Mouse (Mus musculus) limb, embryonic 13.5 days (tissue): ENCODE measurements around the gene Phf11b. TPM values are rescaled to one million over a fixed set of nuclear protein-coding genes. Genes with fewer than 3 reads are reported as not detected.
"Not testable (repeated sequence)": the region's sequence is repeated elsewhere in the genome, so short reads cannot be mapped to it uniquely, and the experiment has no call there.

Source experiments
- ATAC-seq: fragments of 200-750 bp; cut with Nextera tagmentation; 2 replicates; pipeline ENCODE4 v1.8.0; 2017; ENCODE audit warnings: low read depth, moderate number of reproducible peaks, moderate TSS enrichment; ENCODE audit not compliant: low FRiP score
- H3K27ac ChIP-seq: fragments of 300-500 bp; sonication (generic); 2 replicates; pipeline ENCODE4 v1.5.1; 2015; ENCODE audit warnings: inconsistent platforms, mild to moderate bottlenecking, moderate library complexity
- H3K27me3 ChIP-seq: fragments of 300-500 bp; sonication (generic); 2 replicates; pipeline ENCODE4 v1.6.1; 2015; ENCODE audit warnings: mild to moderate bottlenecking, inconsistent platforms
- H3K36me3 ChIP-seq: fragments of 300-500 bp; sonication (generic); 2 replicates; pipeline ENCODE4 v1.6.1; 2015; ENCODE audit warnings: inconsistent platforms, mild to moderate bottlenecking, moderate library complexity
- H3K4me1 ChIP-seq: fragments of 300-500 bp; sonication (generic); 2 replicates; pipeline ENCODE4 v1.6.1; 2015; ENCODE audit warnings: inconsistent platforms
- H3K4me2 ChIP-seq: fragments of 300-500 bp; sonication (generic); replicated peaks from 2 replicates; pipeline ENCODE4 v1.6.1; 2015; ENCODE audit warnings: inconsistent platforms, mild to moderate bottlenecking, moderate library complexity
- H3K4me3 ChIP-seq: fragments of 300-500 bp; sonication (generic); 2 replicates; pipeline ENCODE4 v1.5.1; 2015; ENCODE audit warnings: moderate library complexity, mild to moderate bottlenecking, inconsistent platforms
- H3K9ac ChIP-seq: fragments of 300-500 bp; sonication (generic); 2 replicates; pipeline ENCODE4 v1.6.1; 2015; ENCODE audit warnings: mild to moderate bottlenecking, inconsistent platforms
- H3K9me3 ChIP-seq: fragments of 300-500 bp; sonication (generic); 2 replicates; pipeline ENCODE4 v1.6.1; 2016; ENCODE audit warnings: inconsistent platforms
- WGBS: fragments of 180-500 bp; shearing (Covaris S2); methylation state at CpG from one replicate; pipeline ENCODE4 v1.1.7; 2015; 5-methylcytosine and 5-hydroxymethylcytosine counted together
- polyA plus RNA-seq: library from polyadenylated mRNA; unstranded; fragments of >200 nt; fragmentation: Nextera tagmentation; extraction: Ambion mirVana; gene quantifications from 2 replicates; pipeline ENCODE4 v1.2.1, GENCODE M21; 2015

The Phf11b gene
- polyA plus RNA-seq, 1 experiment from 2014 or later = 0.23 TPM

GRCm38 (mm10) chr14:59291769-59292168, 49.4 kb downstream of the Phf11b start:
- H3K4me2 ChIP-seq, H3K27ac ChIP-seq, H3K4me3 ChIP-seq, H3K9ac ChIP-seq, H3K9me3 ChIP-seq, H3K4me1 ChIP-seq, H3K27me3 ChIP-seq, H3K36me3 ChIP-seq, ATAC-seq: not testable (repeated sequence)

- not testable (repeated sequence) for H3K27me3 ChIP-seq, H3K36me3 ChIP-seq, H3K4me3 ChIP-seq, H3K4me1 ChIP-seq, H3K9me3 ChIP-seq, ATAC-seq, H3K4me2 ChIP-seq, H3K27ac ChIP-seq, H3K9ac ChIP-seq
- WGBS = 86% methylated on average over 4 of the region's 4 CpGs
Observed at GRCm38 (mm10) chr14:59274961-59275360, 66.2 kb downstream of the Phf11b start.

Other genes starting within 250 kb of the Phf11b start
- not detected in 2 replicates for gene 1700129C05Rik, start 198.5 kb downstream of the Phf11b start, polyA plus RNA-seq
- not detected in 2 replicates for gene Gm5142, start 162.6 kb downstream of the Phf11b start, polyA plus RNA-seq
- gene Rcbtb1, start 140.1 kb downstream of the Phf11b start, polyA plus RNA-seq = 77.3 and 78.6 TPM in 2 replicates
- gene Gm6904, start 81.1 kb downstream of the Phf11b start, polyA plus RNA-seq = not detected in 2 replicates
- gene Phf11a, start 43.8 kb downstream of the Phf11b start, polyA plus RNA-seq = not detected in 2 replicates
- gene Phf11d, start 24.1 kb upstream of the Phf11b start, polyA plus RNA-seq = 0.64 and 0.65 TPM in 2 replicates
- 0.64 and 0.68 TPM in 2 replicates for gene Phf11c, start 54.0 kb upstream of the Phf11b start, polyA plus RNA-seq
- gene Setdb2, start 99.5 kb upstream of the Phf11b start, polyA plus RNA-seq = 10.6 and 11.4 TPM in 2 replicates
- 36.6 and 38.1 TPM in 2 replicates for gene Cab39l, start 99.6 kb upstream of the Phf11b start, polyA plus RNA-seq